Mouse (Mus musculus) midbrain, embryonic 10.5 days (tissue): ENCODE data around the gene Mfap5. TPM values are rescaled to one million over a fixed set of nuclear protein-coding genes. Genes with fewer than 3 reads are reported as not detected.
A peak's percentile ranks its signal among the peaks of the same experiment; 100 is the strongest.
"Not testable (repeated sequence)": the region's sequence is repeated elsewhere in the genome, so short reads cannot be mapped to it uniquely, and the experiment has no call there.

Experiments used
- DNase-seq: peaks from one replicate; pipeline ENCODE4 v3.0.0-alpha.2; 2017; ENCODE audit warnings: low spot score
- H3K27ac ChIP-seq: fragments of 300-500 bp; sonication (generic); replicated peaks from 2 replicates; pipeline ENCODE4 v1.5.1; 2016; ENCODE audit warnings: mild to moderate bottlenecking
- H3K27me3 ChIP-seq: fragments of 300-500 bp; sonication (generic); 2 replicates; pipeline ENCODE4 v1.6.1; 2016; ENCODE audit warnings: low read depth, mild to moderate bottlenecking; ENCODE audit not compliant: poor library complexity, severe bottlenecking
- H3K36me3 ChIP-seq: fragments of 300-500 bp; sonication (generic); 2 replicates; pipeline ENCODE4 v1.6.1; 2016; ENCODE audit warnings: mild to moderate bottlenecking, moderate library complexity
- H3K4me1 ChIP-seq: fragments of 300-500 bp; sonication (generic); 2 replicates; pipeline ENCODE4 v1.6.1; 2016
- H3K4me3 ChIP-seq: fragments of 300-500 bp; sonication (generic); 2 replicates; pipeline ENCODE4 v1.5.1; 2016; ENCODE audit warnings: mild to moderate bottlenecking, moderate library complexity
- H3K9me3 ChIP-seq: fragments of 300-500 bp; sonication (generic); replicated peaks from 2 replicates; pipeline ENCODE4 v1.6.1; 2016; ENCODE audit warnings: mild to moderate bottlenecking
- WGBS: fragments of 180-500 bp; shearing (Covaris S2); methylation state at CpG from one replicate; pipeline ENCODE4 v1.1.7; 2016; 5-methylcytosine and 5-hydroxymethylcytosine counted together
- polyA plus RNA-seq: library from polyadenylated mRNA; unstranded; fragments of >200 nt; fragmentation: Nextera tagmentation; extraction: Ambion mirVana; gene quantifications from 2 replicates; pipeline ENCODE4 v1.2.1, GENCODE M21; 2016

The Mfap5 gene
- polyA plus RNA-seq, result 0.72 and 0.99 TPM in 2 replicates

GRCm38 (mm10) chr6:122505545-122505944 is at the start of gene Mfap5:
TSS of gene Mfap5 (plus strand) at chr6:122505845.
- no peak for DNase-seq
- Histone ChIP-seq H3K4me3 (no peak within 1 kb of the TSS), H3K4me1 (no peaks in the 10 kb centered on the region), H3K9me3 (no peaks in the 10 kb centered on the region), H3K27me3 (no peaks in the 10 kb centered on the region), H3K27ac (no peak within 1 kb of the TSS), H3K36me3 (no peaks in the 10 kb centered on the region)
- 86% methylated on average over 3 of the region's 3 CpGs for WGBS

GRCm38 (mm10) chr6:122458946-122459693 is 46.5 kb upstream of the Mfap5 start:
- 92% methylated on average over 8 of the region's 8 CpGs for WGBS
- Histone ChIP-seq H3K9me3 (no peaks in the 10 kb centered on the region), H3K27me3 (no peaks in the 10 kb centered on the region), H3K4me1 (no peaks in the 10 kb centered on the region), H3K36me3 (peaks cover 94% of the 10 kb centered on the region), H3K4me3 (no peak overlapping the region), H3K27ac (no peak overlapping the region)
- DNase-seq, result no peak

DNA sequence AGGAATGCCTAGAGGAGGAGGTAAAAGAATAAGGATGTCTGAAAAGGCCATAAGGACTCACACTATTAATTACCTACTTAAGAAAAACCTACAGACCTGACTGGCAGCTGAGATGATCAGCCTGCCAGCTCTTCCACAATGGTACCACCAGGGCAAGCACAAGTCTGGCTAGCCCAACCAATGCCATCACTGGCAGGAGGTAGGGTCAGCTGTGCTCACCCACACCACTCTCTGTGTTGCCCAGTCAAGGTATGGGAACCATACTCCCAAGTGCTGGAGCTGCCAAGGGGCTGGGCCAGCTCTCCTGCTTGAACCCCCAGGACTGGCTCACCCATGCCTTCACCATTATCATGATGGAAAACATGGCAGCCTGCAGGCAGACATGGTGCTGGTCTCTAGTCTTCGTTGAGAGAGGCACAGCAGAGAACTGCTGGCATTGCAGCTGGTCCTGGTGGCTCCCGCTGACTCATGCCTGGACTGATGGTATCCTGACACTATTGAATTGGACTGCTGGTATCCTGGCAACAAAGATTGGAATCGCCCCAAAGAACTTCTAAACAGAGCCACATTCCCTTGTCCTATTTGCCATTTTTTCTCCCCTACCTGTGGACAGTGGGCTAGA is 39.4 kb upstream of the Mfap5 start:
- Histone ChIP-seq H3K4me1 (no peaks in the 10 kb centered on the region), H3K4me3 (no peak overlapping the region), H3K27me3 (no peaks in the 10 kb centered on the region), H3K9me3 (no peaks in the 10 kb centered on the region), H3K36me3 (peaks cover 99% of the 10 kb centered on the region), H3K27ac (no peak overlapping the region)
- DNase-seq, result no peak
- 88% methylated on average over 3 of the region's 3 CpGs for WGBS

DNA sequence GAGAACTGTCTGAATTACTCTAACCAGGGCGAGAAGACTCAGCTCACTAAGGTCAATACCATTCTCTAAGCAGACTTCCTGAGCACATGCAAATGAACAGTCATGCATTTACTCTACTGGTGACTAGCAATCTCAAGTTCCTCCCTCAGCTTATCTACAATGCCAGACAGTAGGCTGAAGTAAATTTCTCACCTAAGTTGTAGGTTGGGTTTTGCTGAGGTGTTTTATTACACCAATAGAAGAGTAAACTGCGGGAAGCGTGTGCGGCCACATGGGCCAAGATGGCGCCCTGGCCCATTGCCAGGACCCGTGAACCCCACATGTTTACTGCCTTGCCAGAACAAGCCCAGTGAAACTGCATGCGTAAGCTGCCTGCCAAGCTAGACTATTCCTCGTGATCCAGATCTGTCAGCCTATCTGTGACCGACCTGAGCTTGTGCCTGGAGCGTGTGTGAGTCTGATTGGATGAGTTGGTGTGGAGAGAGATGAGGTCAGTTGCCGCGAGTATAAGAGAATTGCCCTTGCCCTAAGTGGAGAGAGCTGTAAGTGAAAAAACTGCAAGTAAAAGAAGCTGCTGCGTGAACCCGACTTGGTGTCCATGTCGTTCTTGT is 36.5 kb upstream of the Mfap5 start:
- Histone ChIP-seq H3K36me3 (peaks cover 88% of the 10 kb centered on the region), H3K27ac (no peak overlapping the region), H3K4me1 (no peaks in the 10 kb centered on the region), H3K27me3 (no peaks in the 10 kb centered on the region), H3K9me3 (no peaks in the 10 kb centered on the region), H3K4me3 (no peak overlapping the region)
- WGBS, result 93% methylated on average over 15 of the region's 15 CpGs
- DNase-seq, result no peak

- Histone ChIP-seq H3K36me3 (peaks cover 77% of the 10 kb centered on the region), H3K27me3 (no peaks in the 10 kb centered on the region), H3K4me1 (no peaks in the 10 kb centered on the region), H3K4me3 (no peak overlapping the region), H3K27ac (no peak overlapping the region), H3K9me3 (no peaks in the 10 kb centered on the region)
- 96% methylated on average over 2 of the region's 2 CpGs for WGBS
- DNase-seq, result no peak
Measured at GRCm38 (mm10) chr6:122470240-122470639, 35.4 kb upstream of the Mfap5 start.

DNA sequence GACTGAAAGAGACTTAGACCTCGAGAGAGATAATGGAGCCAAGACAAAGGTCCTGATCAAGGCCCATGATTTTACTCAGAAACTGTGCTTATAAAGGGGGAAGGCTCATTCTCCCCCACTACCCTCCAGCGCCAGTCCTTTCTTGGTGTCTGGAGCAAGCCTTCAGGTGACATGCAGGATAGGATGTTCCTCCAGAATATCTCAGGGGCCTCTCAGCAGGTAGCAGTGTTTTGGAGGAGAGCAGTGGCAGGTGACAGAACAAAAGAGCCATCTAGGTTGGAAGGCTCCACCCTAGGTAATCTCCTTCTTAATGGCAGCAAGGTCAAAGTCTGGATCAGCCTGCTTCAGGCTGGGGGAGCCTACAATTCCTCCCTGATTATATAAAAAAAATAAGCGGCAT is 34.2 kb upstream of the Mfap5 start:
- not testable (repeated sequence) for H3K4me3 ChIP-seq, H3K27me3 ChIP-seq, H3K4me1 ChIP-seq, H3K9me3 ChIP-seq, DNase-seq, H3K27ac ChIP-seq
- WGBS, result 91% methylated on average over 3 of the region's 3 CpGs
- peaks cover 65% of the 10 kb centered on the region for H3K36me3 ChIP-seq

DNA sequence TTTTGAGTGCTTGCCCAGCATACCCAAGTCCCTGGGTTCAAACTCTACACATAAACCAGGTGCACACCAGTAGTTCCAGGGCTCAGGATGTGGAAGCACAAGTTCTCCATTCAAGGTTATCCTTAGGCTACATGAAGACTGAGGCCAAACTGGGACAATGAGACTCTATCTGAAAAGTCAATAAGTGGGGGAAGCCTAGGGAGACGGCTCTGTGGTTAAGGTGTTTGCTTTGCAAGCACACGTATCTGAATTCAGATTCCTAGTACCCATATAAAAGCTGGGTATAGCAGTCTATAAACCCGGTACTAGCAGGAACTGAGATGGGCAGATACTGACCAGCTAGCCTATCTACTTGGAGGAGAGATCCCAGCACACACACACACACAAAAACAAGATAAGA is 27.6 kb upstream of the Mfap5 start:
- WGBS, result 82% methylated on average over 3 of the region's 3 CpGs
- H3K9me3 ChIP-seq, result no peaks in the 10 kb centered on the region
- H3K4me1 ChIP-seq, result no peaks in the 10 kb centered on the region
- H3K27me3 ChIP-seq, result no peaks in the 10 kb centered on the region
- H3K4me3 ChIP-seq, result no peak overlapping the region
- H3K36me3 ChIP-seq, result no peaks in the 10 kb centered on the region
- DNase-seq, result no peak
- H3K27ac ChIP-seq, result no peak overlapping the region

DNA sequence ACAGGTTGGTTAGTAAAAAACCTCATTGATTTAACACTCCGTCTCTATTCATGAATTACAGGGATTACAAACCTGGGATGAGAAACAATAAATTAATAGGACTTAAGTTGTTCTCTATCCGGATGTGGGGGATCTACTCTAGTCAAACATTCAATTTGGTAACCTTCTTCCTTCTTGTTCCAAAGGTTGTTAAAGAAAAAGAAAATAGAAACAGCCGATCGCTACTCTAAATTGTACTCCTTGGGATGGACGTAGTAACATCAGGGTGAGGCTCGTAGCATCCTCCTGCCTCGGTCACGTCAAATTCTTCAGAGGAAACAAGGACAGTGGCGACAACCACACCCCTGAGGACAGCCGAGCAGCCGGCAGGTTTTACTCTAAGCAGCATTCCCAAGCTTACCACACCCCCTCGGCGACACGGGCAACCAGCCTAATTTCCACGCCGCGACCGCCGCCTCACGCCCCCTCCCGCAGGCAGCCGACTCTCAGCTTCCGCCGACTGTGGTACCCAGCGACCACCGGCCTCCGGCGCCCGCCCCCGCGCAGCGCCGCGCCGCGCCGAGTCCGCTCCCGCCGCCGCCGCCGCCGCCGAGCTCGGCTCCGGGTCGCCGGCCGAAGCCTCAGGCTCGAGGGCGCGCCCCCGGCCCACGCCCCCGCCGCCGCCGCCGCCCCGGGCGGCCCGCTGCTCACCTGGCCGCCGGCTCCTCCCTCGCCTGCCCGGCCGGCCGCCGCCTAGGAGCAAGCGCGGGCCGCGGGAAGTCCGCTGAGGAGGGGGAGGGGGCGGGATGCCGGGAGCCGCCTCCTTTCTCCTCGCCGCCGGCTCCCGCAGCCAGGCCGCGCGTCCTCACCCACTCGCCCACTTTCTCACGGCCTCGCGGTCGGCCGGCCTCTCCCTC is 20.0 kb upstream of the Mfap5 start:
- Histone ChIP-seq H3K36me3 (no peaks in the 10 kb centered on the region), H3K27me3 (peaks cover 18% of the 10 kb centered on the region), H3K9me3 (no peaks in the 10 kb centered on the region), H3K4me3 (peak overlapping the region; percentile 74), H3K27ac (peak overlapping the region; percentile 96), H3K4me1 (peaks cover 17% of the 10 kb centered on the region)
- DNase-seq, result peak; percentile 58
- 10% methylated on average over 87 of the region's 91 CpGs for WGBS

DNA sequence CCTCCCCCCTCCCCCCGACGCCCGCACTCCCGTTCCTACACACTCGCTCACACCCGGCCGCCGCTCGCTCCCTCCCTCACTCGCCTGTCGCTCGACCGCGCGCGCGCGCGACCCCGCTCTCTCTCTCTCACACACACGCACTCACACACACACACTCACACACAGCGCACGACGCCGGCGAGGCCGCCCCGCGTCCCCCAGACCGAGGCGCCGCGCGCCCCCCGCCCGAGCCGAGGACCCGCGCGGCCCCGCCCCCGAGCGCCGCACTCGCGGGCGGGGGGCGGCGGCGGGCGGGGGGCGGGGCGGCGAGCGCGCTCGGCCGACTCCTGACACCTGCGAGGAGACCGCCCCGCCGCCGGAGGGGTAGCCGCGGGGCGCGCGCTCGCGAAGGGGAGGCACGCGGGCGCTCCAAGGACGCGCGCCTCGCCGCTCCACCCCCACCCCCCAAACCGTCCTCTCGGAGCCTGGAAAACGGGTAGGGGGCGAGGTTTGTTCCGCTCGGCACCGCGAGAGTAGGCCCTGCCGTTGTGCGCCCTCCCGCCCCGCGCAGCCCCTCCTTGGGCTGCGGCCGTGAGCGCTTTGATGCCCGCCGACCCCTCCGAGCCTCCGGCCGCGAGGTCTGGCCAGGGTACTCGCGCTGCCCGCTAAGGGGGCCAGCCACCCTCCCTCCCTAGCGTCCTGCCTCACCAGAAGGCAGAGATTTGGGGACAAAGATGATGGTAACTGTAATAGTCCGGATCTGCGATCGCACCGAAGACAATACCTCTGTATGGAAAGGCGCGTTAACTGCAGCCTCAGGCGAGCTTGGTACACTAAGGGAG is 19.1 kb upstream of the Mfap5 start:
- peak; percentile 89 for DNase-seq
- Histone ChIP-seq H3K4me1 (peaks cover 25% of the 10 kb centered on the region), H3K9me3 (no peaks in the 10 kb centered on the region), H3K36me3 (no peaks in the 10 kb centered on the region), H3K4me3 (peak overlapping the region; percentile 74), H3K27ac (peak overlapping the region; percentile 96), H3K27me3 (peaks cover 18% of the 10 kb centered on the region)
- WGBS, result under 1% methylated on average over 98 of the region's 111 CpGs

GRCm38 (mm10) chr6:122490929-122491512 is 14.6 kb upstream of the Mfap5 start:
- peak; percentile 43 for DNase-seq
- no peaks in the 10 kb centered on the region for H3K36me3 ChIP-seq
- H3K27me3 ChIP-seq, result peaks cover 21% of the 10 kb centered on the region
- peak overlapping the region; percentile 92 for H3K27ac ChIP-seq
- peak overlapping the region; percentile 52 for H3K4me3 ChIP-seq
- peaks cover 49% of the 10 kb centered on the region for H3K4me1 ChIP-seq
- 26% methylated on average over 15 of the region's 15 CpGs for WGBS
- no peaks in the 10 kb centered on the region for H3K9me3 ChIP-seq

GRCm38 (mm10) chr6:122491557-122491956 is 14.1 kb upstream of the Mfap5 start:
- peak overlapping the region; percentile 92 for H3K27ac ChIP-seq
- no peaks in the 10 kb centered on the region for H3K9me3 ChIP-seq
- peaks cover 26% of the 10 kb centered on the region for H3K27me3 ChIP-seq
- H3K4me1 ChIP-seq, result peaks cover 54% of the 10 kb centered on the region
- peak; percentile 94 for DNase-seq
- peak overlapping the region; percentile 52 for H3K4me3 ChIP-seq
- H3K36me3 ChIP-seq, result no peaks in the 10 kb centered on the region
- under 1% methylated on average over 16 of the region's 16 CpGs for WGBS
